Mouse (Mus musculus) heart, embryonic 12.5 days (tissue): ENCODE results near the gene Tmem268. TPM values are rescaled to one million over a fixed set of nuclear protein-coding genes. Genes with fewer than 3 reads are reported as not detected.

Experiments
- ATAC-seq: fragments of 200-750 bp; cut with Nextera tagmentation; 2 replicates; pipeline ENCODE4 v1.8.0; 2017; ENCODE audit warnings: moderate TSS enrichment, moderate library complexity; ENCODE audit not compliant: insufficient number of reproducible peaks, low FRiP score
- H3K27ac ChIP-seq: fragments of 300-500 bp; sonication (generic); 2 replicates; pipeline ENCODE4 v1.5.1; 2016; ENCODE audit warnings: mild to moderate bottlenecking, moderate library complexity; ENCODE audit not compliant: poor library complexity, severe bottlenecking
- H3K27me3 ChIP-seq: fragments of 300-500 bp; sonication (generic); replicated peaks from 2 replicates; pipeline ENCODE4 v1.6.1; 2016; ENCODE audit warnings: mild to moderate bottlenecking, moderate library complexity
- H3K36me3 ChIP-seq: fragments of 300-500 bp; sonication (generic); 2 replicates; pipeline ENCODE4 v1.6.1; 2016; ENCODE audit warnings: mild to moderate bottlenecking, moderate library complexity
- H3K4me1 ChIP-seq: fragments of 300-500 bp; sonication (generic); replicated peaks from 2 replicates; pipeline ENCODE4 v1.6.1; 2016; ENCODE audit warnings: mild to moderate bottlenecking
- H3K4me2 ChIP-seq: fragments of 300-500 bp; sonication (generic); 2 replicates; pipeline ENCODE4 v1.6.1; 2016; ENCODE audit warnings: mild to moderate bottlenecking, moderate library complexity
- H3K4me3 ChIP-seq: fragments of 300-500 bp; sonication (generic); 2 replicates; pipeline ENCODE4 v1.5.1; 2016; ENCODE audit warnings: mild to moderate bottlenecking
- H3K9ac ChIP-seq: fragments of 300-500 bp; sonication (generic); 2 replicates; pipeline ENCODE4 v1.6.1; 2016; ENCODE audit warnings: mild to moderate bottlenecking, moderate library complexity
- H3K9me3 ChIP-seq: fragments of 300-500 bp; sonication (generic); replicated peaks from 2 replicates; pipeline ENCODE4 v1.6.1; 2016; ENCODE audit warnings: mild to moderate bottlenecking, moderate library complexity
- WGBS: fragments of 180-500 bp; shearing (Covaris S2); methylation state at CpG from one replicate; pipeline ENCODE4 v1.1.7; 2016; 5-methylcytosine and 5-hydroxymethylcytosine counted together
- polyA plus RNA-seq: library from polyadenylated mRNA; unstranded; fragments of >200 nt; fragmentation: Nextera tagmentation; extraction: Ambion mirVana; gene quantifications from 2 replicates; pipeline ENCODE4 v1.2.1, GENCODE M21; 2016

The Tmem268 gene
- polyA plus RNA-seq, 1 experiment from 2014 or later, result 5.6 TPM

DNA sequence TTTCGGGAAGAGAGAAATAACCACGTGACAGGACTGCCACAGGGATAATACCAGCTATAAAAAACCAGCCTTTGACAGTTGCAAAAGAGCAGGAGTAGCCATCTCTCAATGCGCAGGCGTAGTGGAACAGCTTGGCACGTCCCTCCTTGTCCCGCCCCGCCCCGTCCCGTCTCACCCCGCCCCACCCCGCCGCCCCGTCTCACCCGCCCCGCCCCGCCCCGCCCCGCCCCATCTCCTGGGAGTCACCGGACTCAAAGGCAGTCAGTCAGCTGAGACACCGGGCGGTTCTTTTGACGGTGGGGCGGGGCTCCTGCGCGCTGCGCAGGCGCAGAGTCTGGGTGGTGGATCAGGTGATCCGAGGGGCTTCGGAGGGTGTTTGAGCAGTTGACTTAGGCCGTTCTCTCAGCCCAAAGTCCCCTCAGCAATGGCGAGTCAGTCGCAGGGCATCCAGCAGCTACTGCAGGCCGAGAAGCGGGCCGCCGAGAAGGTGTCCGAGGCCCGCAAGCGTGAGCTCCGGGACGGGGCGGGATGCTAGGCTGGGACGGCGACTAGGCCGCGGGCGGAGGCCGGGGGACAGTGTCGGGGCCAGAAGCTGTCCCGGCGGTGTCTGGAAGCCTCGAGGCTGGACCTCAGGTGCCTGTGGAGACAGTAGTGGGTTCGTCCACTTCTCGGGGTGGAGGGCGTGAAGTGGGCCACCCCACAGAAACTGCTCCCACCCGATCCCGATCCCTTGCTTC lies 13.9 kb upstream of the Tmem268 start, which contains the start of gene Atp6v1g1:
Atp6v1g1 (plus strand) TSS at position 279 of the 737 bp plus-strand sequence.
- under 1% methylated on average over 52 of the region's 57 CpGs for WGBS
- no peaks in the 10 kb centered on the region for H3K27me3 ChIP-seq
- peaks cover 47% of the 10 kb centered on the region for H3K4me1 ChIP-seq
- no peaks in the 10 kb centered on the region for H3K9me3 ChIP-seq
- H3K36me3 ChIP-seq, result peaks cover 23% of the 10 kb centered on the region
- H3K9ac ChIP-seq, result peak within 1 kb of the TSS; percentile 98
- H3K4me2 ChIP-seq, result peak within 1 kb of the TSS; percentile 76
- peak; percentile 95 for ATAC-seq
- peak within 1 kb of the TSS; percentile 97 for H3K4me3 ChIP-seq
- H3K27ac ChIP-seq, result peak within 1 kb of the TSS; percentile 88

DNA sequence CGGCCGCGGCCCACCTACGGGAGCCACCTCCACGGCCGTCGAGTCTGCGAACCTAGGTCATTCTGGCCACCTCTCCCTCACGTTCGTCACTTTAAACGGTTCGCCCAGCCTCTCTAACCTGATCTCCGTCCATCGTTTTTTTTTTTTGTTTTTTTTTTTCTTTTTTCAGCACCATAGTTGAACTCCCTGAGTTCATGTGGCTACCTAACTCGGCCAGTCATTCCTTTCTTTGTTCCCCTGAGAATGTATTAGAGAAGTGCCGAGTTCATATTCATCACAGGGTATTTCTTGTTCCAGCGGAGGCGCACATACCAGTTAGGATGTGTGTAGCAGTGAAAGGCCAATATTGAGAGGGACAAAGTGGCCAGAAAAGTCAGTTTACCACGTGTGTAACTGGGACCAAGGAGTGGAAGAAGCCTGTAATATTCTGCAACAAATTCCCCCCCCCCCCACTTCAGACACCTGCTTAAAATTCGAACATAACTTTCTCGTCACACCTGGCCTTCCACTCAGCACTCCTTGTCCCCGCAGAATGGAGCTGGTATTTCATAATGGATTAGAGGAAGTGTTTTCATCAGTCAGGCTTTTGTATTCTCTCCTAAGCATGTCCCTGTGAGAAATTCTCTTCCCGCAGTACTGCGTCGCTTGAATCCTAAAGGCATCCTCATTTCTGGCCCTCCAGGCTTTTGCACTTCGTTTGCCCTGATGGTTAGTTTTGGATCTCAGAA lies 13.2 kb upstream of the Tmem268 start:
- Histone ChIP-seq H3K9me3 (no peaks in the 10 kb centered on the region), H3K4me3 (peak overlapping the region; percentile 97), H3K36me3 (peaks cover 25% of the 10 kb centered on the region), H3K4me1 (peaks cover 47% of the 10 kb centered on the region), H3K27me3 (no peaks in the 10 kb centered on the region), H3K4me2 (peak overlapping the region; percentile 76), H3K27ac (peak overlapping the region; percentile 88), H3K9ac (peak overlapping the region; percentile 98)
- WGBS, result 21% methylated on average over 25 of the region's 26 CpGs
- ATAC-seq, result no peak

DNA sequence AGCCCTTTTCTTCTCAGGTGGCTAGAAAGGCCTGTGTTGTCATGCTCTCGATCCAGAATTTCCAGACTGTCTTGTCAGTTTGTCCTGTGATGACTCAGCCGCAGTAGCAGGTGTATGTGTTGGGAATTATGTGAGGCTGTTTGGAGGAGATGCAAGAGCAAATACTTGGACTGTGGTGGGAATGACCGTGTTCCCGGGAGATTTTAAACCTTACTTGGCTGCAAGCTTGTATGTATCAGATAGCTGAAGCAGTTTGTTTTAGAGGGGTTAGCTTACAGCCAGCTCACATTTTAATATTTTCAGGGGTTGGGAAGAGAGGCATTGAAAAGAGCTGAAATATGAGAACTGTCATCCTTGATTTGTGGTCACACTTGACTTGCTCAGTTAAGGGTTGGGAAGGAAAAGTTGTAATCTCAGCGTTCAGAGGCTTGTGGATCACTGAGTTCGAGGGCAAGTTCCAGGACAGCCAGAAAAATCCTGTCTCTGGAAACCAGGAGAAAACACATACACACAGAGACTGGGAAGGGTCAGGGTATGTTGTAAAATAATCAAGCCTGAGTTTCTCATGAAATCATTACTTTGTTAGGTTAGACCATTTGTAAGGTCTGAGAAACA lies 12.0 kb upstream of the Tmem268 start:
- ATAC-seq, result no peak
- peak overlapping the region; percentile 22; the same call in 1 of the 2 replicates for H3K9ac ChIP-seq
- H3K4me3 ChIP-seq, result peak overlapping the region; percentile 97
- peak overlapping the region; percentile 76 for H3K4me2 ChIP-seq
- no peaks in the 10 kb centered on the region for H3K9me3 ChIP-seq
- H3K36me3 ChIP-seq, result peaks cover 35% of the 10 kb centered on the region
- no peaks in the 10 kb centered on the region for H3K27me3 ChIP-seq
- WGBS, result 87% methylated on average over 6 of the region's 6 CpGs
- no peak overlapping the region for H3K27ac ChIP-seq
- peaks cover 47% of the 10 kb centered on the region for H3K4me1 ChIP-seq

DNA sequence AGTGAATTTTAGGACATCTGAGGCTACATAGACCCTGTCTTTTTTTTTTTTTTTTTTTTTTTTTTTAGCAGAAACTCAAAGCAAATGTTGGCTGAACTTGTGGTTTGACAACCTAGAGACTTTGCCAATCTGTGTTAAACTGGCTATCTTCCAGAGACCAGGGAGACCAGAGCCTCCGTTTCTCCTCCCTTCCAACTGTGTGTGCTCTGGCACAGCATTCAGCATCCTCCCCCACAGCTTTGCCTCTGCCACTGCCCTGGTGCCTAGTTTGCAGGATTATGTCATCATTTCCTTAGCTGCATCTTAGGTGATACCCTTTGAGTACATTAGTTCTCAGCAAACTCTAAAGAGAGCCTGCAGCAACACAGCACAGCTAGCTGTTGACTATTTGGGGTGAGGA lies 10.8 kb upstream of the Tmem268 start:
- Histone ChIP-seq H3K9ac (no peak overlapping the region), H3K27ac (no peak overlapping the region), H3K4me1 (peaks cover 35% of the 10 kb centered on the region), H3K36me3 (peaks cover 48% of the 10 kb centered on the region), H3K27me3 (no peaks in the 10 kb centered on the region), H3K4me2 (no peak overlapping the region), H3K4me3 (no peak overlapping the region), H3K9me3 (no peaks in the 10 kb centered on the region)
- no peak for ATAC-seq
- 55% methylated on average over 1 of the region's 1 CpGs for WGBS

DNA sequence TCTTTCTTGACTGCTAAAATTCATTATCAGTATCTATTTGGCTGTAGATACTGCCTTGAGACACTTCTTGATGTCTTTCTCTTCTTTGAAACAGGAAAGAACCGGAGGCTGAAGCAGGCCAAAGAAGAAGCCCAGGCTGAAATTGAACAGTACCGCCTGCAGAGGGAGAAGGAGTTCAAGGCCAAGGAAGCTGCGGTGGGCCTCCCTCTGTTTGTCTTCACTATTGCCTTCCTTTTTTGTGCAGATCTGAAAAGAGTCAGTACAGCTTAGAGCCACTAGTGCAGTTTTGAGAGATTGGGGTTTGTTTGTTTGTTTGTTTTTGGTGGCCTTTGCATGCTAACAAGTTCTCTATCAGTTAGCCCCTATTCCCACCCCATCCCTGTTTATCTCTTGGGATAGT lies 10.1 kb upstream of the Tmem268 start:
- H3K4me2 ChIP-seq, result no peak overlapping the region
- WGBS, result 83% methylated on average over 3 of the region's 3 CpGs
- peaks cover 53% of the 10 kb centered on the region for H3K36me3 ChIP-seq
- H3K9me3 ChIP-seq, result no peaks in the 10 kb centered on the region
- no peak overlapping the region for H3K27ac ChIP-seq
- H3K9ac ChIP-seq, result no peak overlapping the region
- no peaks in the 10 kb centered on the region for H3K27me3 ChIP-seq
- peaks cover 32% of the 10 kb centered on the region for H3K4me1 ChIP-seq
- no peak overlapping the region for H3K4me3 ChIP-seq
- no peak for ATAC-seq

DNA sequence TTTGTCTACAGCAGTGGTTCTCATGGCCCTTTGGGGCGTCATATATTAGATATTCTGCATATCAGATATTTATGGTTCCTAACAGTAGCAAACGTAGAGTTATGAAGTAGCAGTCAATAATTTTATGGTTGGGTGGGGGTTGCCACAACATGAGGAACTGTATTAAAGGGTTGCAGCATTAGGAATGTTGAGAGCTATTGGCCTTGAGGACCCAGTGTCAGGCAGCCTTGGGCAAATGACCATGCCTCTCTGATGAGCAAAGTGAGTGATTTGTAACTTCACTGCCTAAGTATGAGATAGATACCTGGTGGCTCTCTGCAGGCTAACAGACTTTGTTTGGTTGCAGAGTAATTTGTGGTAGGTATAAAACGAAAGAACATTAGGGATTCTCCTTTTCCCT lies 7.7 kb upstream of the Tmem268 start:
- H3K9ac ChIP-seq, result no peak overlapping the region
- no peak overlapping the region for H3K27ac ChIP-seq
- H3K9me3 ChIP-seq, result no peaks in the 10 kb centered on the region
- H3K4me2 ChIP-seq, result no peak overlapping the region
- peaks cover 56% of the 10 kb centered on the region for H3K36me3 ChIP-seq
- no peak overlapping the region for H3K4me3 ChIP-seq
- 92% methylated on average over 3 of the region's 3 CpGs for WGBS
- H3K4me1 ChIP-seq, result peaks cover 18% of the 10 kb centered on the region
- H3K27me3 ChIP-seq, result no peaks in the 10 kb centered on the region
- ATAC-seq, result no peak

DNA sequence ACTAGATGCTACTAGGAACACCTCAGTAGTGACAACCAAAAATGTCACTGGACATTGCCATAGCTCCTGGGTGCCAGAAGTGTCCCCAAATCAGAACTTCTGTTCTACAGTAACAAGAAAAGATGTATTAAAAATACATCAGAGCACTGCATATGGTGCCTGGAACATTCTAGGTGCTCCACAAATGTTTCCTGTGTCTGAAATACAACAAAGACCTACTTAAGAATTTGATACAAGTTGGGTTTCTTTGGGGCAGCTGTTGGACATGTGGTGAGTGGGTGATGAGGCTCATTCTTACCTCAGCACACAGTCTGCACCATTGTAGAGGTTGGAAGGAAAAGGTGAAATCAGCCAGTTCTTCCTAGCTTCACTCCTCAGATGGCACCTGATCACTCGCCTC lies 5.7 kb upstream of the Tmem268 start:
- no peak for ATAC-seq
- 94% methylated on average over 1 of the region's 1 CpGs for WGBS
- H3K36me3 ChIP-seq, result peaks cover 52% of the 10 kb centered on the region

DNA sequence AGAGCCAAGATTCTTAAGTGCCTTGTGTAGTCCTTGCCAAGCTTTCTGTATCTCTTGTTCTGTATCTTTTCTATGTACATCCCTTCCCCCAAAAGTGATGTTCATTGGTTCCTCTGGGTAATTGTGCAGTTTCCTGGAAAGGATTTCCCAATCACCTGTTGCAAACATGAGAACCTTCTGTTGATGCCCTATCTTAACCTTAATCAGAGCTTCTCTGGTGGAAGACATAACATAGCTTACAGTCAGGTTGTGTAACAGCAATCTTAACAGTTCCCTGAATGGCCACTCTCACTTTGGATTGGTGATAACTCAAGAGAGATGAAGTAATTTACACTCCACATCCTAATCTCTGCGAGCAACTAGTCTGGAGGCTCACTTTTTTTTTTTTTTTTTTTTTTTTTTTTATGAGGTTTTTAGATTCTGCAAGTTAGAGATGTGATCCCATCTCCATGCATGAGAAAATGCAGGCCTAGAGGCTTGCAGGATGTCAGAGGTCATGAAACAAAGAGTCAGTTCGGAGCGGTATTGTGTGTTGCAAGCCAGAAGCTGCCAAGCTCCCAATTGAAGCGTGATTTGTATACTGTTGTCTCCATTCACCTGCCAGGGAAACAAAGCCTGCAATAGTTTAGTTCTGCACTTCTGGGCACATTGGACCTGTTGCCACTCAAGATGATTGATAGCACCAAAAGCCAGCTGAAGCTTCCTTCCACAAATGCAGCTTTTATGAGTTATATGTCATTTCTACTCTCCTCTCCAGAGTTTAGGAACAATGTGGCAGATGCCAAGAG lies 4.6 kb upstream of the Tmem268 start:
- Histone ChIP-seq H3K9me3 (no peaks in the 10 kb centered on the region), H3K4me2 (no peak overlapping the region), H3K9ac (no peak overlapping the region), H3K27ac (no peak overlapping the region), H3K4me3 (no peak overlapping the region), H3K36me3 (peaks cover 41% of the 10 kb centered on the region), H3K27me3 (no peaks in the 10 kb centered on the region), H3K4me1 (peaks cover 17% of the 10 kb centered on the region)
- 83% methylated on average over 4 of the region's 4 CpGs for WGBS
- no peak for ATAC-seq

More for the DNA sequence above, 5.7 kb upstream of the Tmem268 start:
- Histone ChIP-seq H3K4me3 (no peak overlapping the region), H3K4me2 (no peak overlapping the region), H3K27ac (no peak overlapping the region), H3K27me3 (no peaks in the 10 kb centered on the region), H3K9me3 (no peaks in the 10 kb centered on the region), H3K4me1 (peaks cover 19% of the 10 kb centered on the region), H3K9ac (no peak overlapping the region)

DNA sequence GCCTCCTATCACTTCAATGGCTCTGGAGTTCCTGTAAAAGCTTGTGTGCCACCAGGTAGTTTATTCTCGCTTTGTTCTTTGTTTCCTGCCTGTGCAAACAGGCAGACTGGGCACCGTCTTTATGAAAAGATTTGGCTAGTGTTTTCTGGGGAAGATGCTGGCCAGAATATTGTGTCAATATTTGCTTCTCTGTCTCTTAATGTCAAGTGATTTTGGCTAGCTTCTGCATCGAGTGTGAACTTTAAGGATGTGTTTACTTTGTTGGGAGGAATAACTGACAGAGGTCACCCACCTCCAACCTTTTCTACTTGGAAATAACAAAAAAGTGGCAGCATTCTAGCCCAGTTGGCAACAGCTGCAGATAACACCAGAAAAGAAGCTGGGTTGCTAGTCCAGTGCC lies 4.0 kb upstream of the Tmem268 start:
- no peak overlapping the region for H3K4me2 ChIP-seq
- H3K9me3 ChIP-seq, result no peaks in the 10 kb centered on the region
- H3K4me1 ChIP-seq, result peaks cover 22% of the 10 kb centered on the region
- ATAC-seq, result no peak
- no peak overlapping the region for H3K4me3 ChIP-seq
- no peak overlapping the region for H3K9ac ChIP-seq
- H3K36me3 ChIP-seq, result peaks cover 34% of the 10 kb centered on the region
- H3K27me3 ChIP-seq, result no peaks in the 10 kb centered on the region
- 75% methylated on average over 3 of the region's 3 CpGs for WGBS
- H3K27ac ChIP-seq, result no peak overlapping the region

DNA sequence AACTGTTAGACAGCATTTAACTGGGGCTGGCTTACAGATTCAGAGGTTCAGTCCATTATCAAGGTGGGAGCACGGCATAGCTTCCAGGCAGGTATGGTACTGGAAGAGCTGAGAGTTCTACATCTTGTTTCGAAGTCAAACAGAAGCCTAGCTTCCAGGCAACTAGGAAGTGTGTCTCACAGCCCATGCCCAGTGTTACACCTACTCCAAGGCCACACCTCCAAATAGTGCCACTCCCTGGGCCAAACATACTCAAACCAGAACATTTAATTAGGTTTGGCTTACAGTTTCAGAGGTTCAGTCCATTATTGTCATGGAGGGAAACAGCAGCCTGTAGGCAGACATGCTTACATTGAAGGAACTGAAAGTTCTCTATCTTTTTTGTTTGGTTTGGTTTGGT lies 3.5 kb upstream of the Tmem268 start:
- no peak for ATAC-seq
- Histone ChIP-seq H3K4me1 (peaks cover 27% of the 10 kb centered on the region), H3K36me3 (peaks cover 32% of the 10 kb centered on the region), H3K4me3 (no peak overlapping the region), H3K9ac (no peak overlapping the region), H3K27me3 (no peaks in the 10 kb centered on the region), H3K27ac (no peak overlapping the region), H3K9me3 (no peaks in the 10 kb centered on the region), H3K4me2 (no peak overlapping the region)
- WGBS, result 94% methylated on average over 2 of the region's 2 CpGs
